Mouse (Mus musculus) c-Kit-positive CD71-positive TER-119-positive erythroid progenitor cells, embryonic 14.5 days (primary cell): ENCODE measurements at regions not wholly inside any gene's neighbourhood (a gene's known extent, or its start where the extent isn't known, plus 50 kb on each side); places are given as distances from the start of the nearest gene placed in this dataset.

Experiments
- DNase-seq: peaks from one replicate; pipeline ENCODE4 v3.0.0-alpha.2; 2013; ENCODE audit warnings: low spot score

GRCm38 (mm10) chr1:194334752-194335719, 283.0 kb upstream of the Plxna2 start:
- no peak for DNase-seq

- DNase-seq = no peak
Measured at GRCm38 (mm10) chr1:194332639-194333038, 285.4 kb upstream of the Plxna2 start.

- no peak for DNase-seq
Measured at GRCm38 (mm10) chr1:194330471-194330870, 287.5 kb upstream of the Plxna2 start.

- no peak for DNase-seq
Measured at GRCm38 (mm10) chr1:194320320-194321036, 297.5 kb upstream of the Plxna2 start.

GRCm38 (mm10) chr1:194318351-194318750, 299.7 kb upstream of the Plxna2 start:
- no peak for DNase-seq

- no peak for DNase-seq
Measured at GRCm38 (mm10) chr1:194315593-194315992, 302.4 kb upstream of the Plxna2 start.

- DNase-seq = no peak
Measured at GRCm38 (mm10) chr1:194310373-194310772, 307.6 kb upstream of the Plxna2 start.

GRCm38 (mm10) chr1:194308648-194309047, 309.4 kb upstream of the Plxna2 start:
- DNase-seq = peak; percentile 19

- DNase-seq = no peak
Measured at GRCm38 (mm10) chr1:194303951-194304350, 314.1 kb upstream of the Plxna2 start.

GRCm38 (mm10) chr1:194302775-194303174, 315.2 kb upstream of the Plxna2 start:
- no peak for DNase-seq

GRCm38 (mm10) chr1:194281941-194282340, 336.1 kb upstream of the Plxna2 start:
- no peak for DNase-seq

GRCm38 (mm10) chr1:194268028-194268427, 350.0 kb upstream of the Plxna2 start:
- DNase-seq = no peak

- no peak for DNase-seq
Measured at GRCm38 (mm10) chr1:194262374-194262773, 355.6 kb upstream of the Plxna2 start.

GRCm38 (mm10) chr1:194259957-194260356, 358.1 kb upstream of the Plxna2 start:
- no peak for DNase-seq

- DNase-seq = no peak
Measured at GRCm38 (mm10) chr1:194244776-194245366, 373.1 kb upstream of the Plxna2 start.

- DNase-seq = no peak
Measured at GRCm38 (mm10) chr1:194241111-194241510, 376.9 kb upstream of the Plxna2 start.

- no peak for DNase-seq
Measured at GRCm38 (mm10) chr1:194231206-194231605, 386.8 kb upstream of the Plxna2 start.

- no peak for DNase-seq
Measured at GRCm38 (mm10) chr1:194226550-194227160, 391.4 kb upstream of the Plxna2 start.

- no peak for DNase-seq
Measured at GRCm38 (mm10) chr1:194225786-194226185, 392.2 kb upstream of the Plxna2 start.

- no peak for DNase-seq
Measured at GRCm38 (mm10) chr1:194224046-194224445, 394.0 kb upstream of the Plxna2 start.

- DNase-seq = no peak
Measured at GRCm38 (mm10) chr1:194223610-194224009, 394.4 kb upstream of the Plxna2 start.

- peak; percentile 7 for DNase-seq
Measured at GRCm38 (mm10) chr1:194223015-194223414, 395.0 kb upstream of the Plxna2 start.
